Mouse (Mus musculus): ENCODE results near the gene Fam53b. TPM values are rescaled to one million over a fixed set of nuclear protein-coding genes. Genes with fewer than 3 reads are reported as not detected.

The Fam53b gene
- polyA plus RNA-seq, 1 experiment from 2014 or later = 14.7 TPM

- no peak for ATAC-seq
- no peaks in the 10 kb centered on the region for H3K4me1 ChIP-seq (ENCODE audit: control insufficient read depth, insufficient read depth, low read depth, low read length)
- H3K4me3 ChIP-seq (ENCODE audit: low read length) = no peak overlapping the region
- WGBS = 79% methylated on average over 5 of the region's 5 CpGs
- H3K9me3 ChIP-seq (ENCODE audit: control insufficient read depth, low read length) = no peaks in the 10 kb centered on the region
- no peak overlapping the region for H3K27ac ChIP-seq (ENCODE audit: low read depth, low read length)
- no peaks in the 10 kb centered on the region for H3K27me3 ChIP-seq (replicated peaks; ENCODE audit: control insufficient read depth, insufficient read depth, low read length)
- H3K36me3 ChIP-seq (ENCODE audit: control insufficient read depth, insufficient read depth, low read length) = no peaks in the 10 kb centered on the region
- H3K4me2 ChIP-seq (ENCODE audit: low read length) = no peak overlapping the region
- no peak overlapping the region for H3K9ac ChIP-seq (ENCODE audit: low read depth, low read length)
Measured at GRCm38 (mm10) chr7:132702492-132703070, 111.1 kb downstream of the Fam53b start.

GRCm38 (mm10) chr7:132702024-132702423 is 111.7 kb downstream of the Fam53b start:
- no peak overlapping the region for H3K9ac ChIP-seq (ENCODE audit: low read depth, low read length)
- no peak overlapping the region for H3K4me2 ChIP-seq (ENCODE audit: low read length)
- no peaks in the 10 kb centered on the region for H3K36me3 ChIP-seq (ENCODE audit: control insufficient read depth, insufficient read depth, low read length)
- no peak overlapping the region for H3K4me3 ChIP-seq (ENCODE audit: low read length)
- no peak overlapping the region for H3K27ac ChIP-seq (ENCODE audit: low read depth, low read length)
- WGBS = 86% methylated on average over 3 of the region's 3 CpGs
- no peak for ATAC-seq
- no peaks in the 10 kb centered on the region for H3K4me1 ChIP-seq (ENCODE audit: control insufficient read depth, insufficient read depth, low read depth, low read length)
- no peaks in the 10 kb centered on the region for H3K27me3 ChIP-seq (replicated peaks; ENCODE audit: control insufficient read depth, insufficient read depth, low read length)
- H3K9me3 ChIP-seq (ENCODE audit: control insufficient read depth, low read length) = no peaks in the 10 kb centered on the region

GRCm38 (mm10) chr7:132701412-132701811 is 112.3 kb downstream of the Fam53b start:
- Histone ChIP-seq H3K9ac (ENCODE audit: low read depth, low read length) (no peak overlapping the region), H3K27ac (ENCODE audit: low read depth, low read length) (no peak overlapping the region), H3K36me3 (ENCODE audit: control insufficient read depth, insufficient read depth, low read length) (no peaks in the 10 kb centered on the region), H3K4me1 (ENCODE audit: control insufficient read depth, insufficient read depth, low read depth, low read length) (no peaks in the 10 kb centered on the region), H3K4me3 (ENCODE audit: low read length) (no peak overlapping the region), H3K9me3 (ENCODE audit: control insufficient read depth, low read length) (no peaks in the 10 kb centered on the region), H3K4me2 (ENCODE audit: low read length) (no peak overlapping the region), H3K27me3 (replicated peaks; ENCODE audit: control insufficient read depth, insufficient read depth, low read length) (no peaks in the 10 kb centered on the region)
- no peak for ATAC-seq
- 83% methylated on average over 3 of the region's 3 CpGs for WGBS

GRCm38 (mm10) chr7:132700107-132700506 is 113.6 kb downstream of the Fam53b start:
- Histone ChIP-seq H3K9me3 (ENCODE audit: control insufficient read depth, low read length) (no peaks in the 10 kb centered on the region), H3K9ac (ENCODE audit: low read depth, low read length) (no peak overlapping the region), H3K4me1 (ENCODE audit: control insufficient read depth, insufficient read depth, low read depth, low read length) (no peaks in the 10 kb centered on the region), H3K27ac (ENCODE audit: low read depth, low read length) (no peak overlapping the region), H3K36me3 (ENCODE audit: control insufficient read depth, insufficient read depth, low read length) (no peaks in the 10 kb centered on the region), H3K4me2 (ENCODE audit: low read length) (no peak overlapping the region), H3K4me3 (ENCODE audit: low read length) (no peak overlapping the region), H3K27me3 (replicated peaks; ENCODE audit: control insufficient read depth, insufficient read depth, low read length) (no peaks in the 10 kb centered on the region)
- ATAC-seq = no peak
- WGBS = 84% methylated on average over 4 of the region's 4 CpGs

- no peak overlapping the region for H3K4me2 ChIP-seq (ENCODE audit: low read length)
- ATAC-seq = no peak
Measured at GRCm38 (mm10) chr7:132699639-132700038, 114.0 kb downstream of the Fam53b start.

GRCm38 (mm10) chr7:132699165-132699564 is 114.5 kb downstream of the Fam53b start:
- ATAC-seq = no peak
- WGBS = 76% methylated on average over 4 of the region's 4 CpGs

More at GRCm38 (mm10) chr7:132699639-132700038, 114.0 kb downstream of the Fam53b start:
- H3K27ac ChIP-seq (ENCODE audit: low read depth, low read length) = no peak overlapping the region
- no peaks in the 10 kb centered on the region for H3K36me3 ChIP-seq (ENCODE audit: control insufficient read depth, insufficient read depth, low read length)
- H3K9ac ChIP-seq (ENCODE audit: low read depth, low read length) = no peak overlapping the region
- H3K9me3 ChIP-seq (ENCODE audit: control insufficient read depth, low read length) = no peaks in the 10 kb centered on the region
- no peaks in the 10 kb centered on the region for H3K27me3 ChIP-seq (replicated peaks; ENCODE audit: control insufficient read depth, insufficient read depth, low read length)
- H3K4me3 ChIP-seq (ENCODE audit: low read length) = no peak overlapping the region
- H3K4me1 ChIP-seq (ENCODE audit: control insufficient read depth, insufficient read depth, low read depth, low read length) = no peaks in the 10 kb centered on the region

GRCm38 (mm10) chr7:132698737-132699136 is 114.9 kb downstream of the Fam53b start:
- Histone ChIP-seq H3K27me3 (replicated peaks; ENCODE audit: control insufficient read depth, insufficient read depth, low read length) (no peaks in the 10 kb centered on the region), H3K4me1 (ENCODE audit: control insufficient read depth, insufficient read depth, low read depth, low read length) (no peaks in the 10 kb centered on the region), H3K4me3 (ENCODE audit: low read length) (no peak overlapping the region), H3K36me3 (ENCODE audit: control insufficient read depth, insufficient read depth, low read length) (no peaks in the 10 kb centered on the region), H3K9ac (ENCODE audit: low read depth, low read length) (no peak overlapping the region), H3K27ac (ENCODE audit: low read depth, low read length) (no peak overlapping the region), H3K4me2 (ENCODE audit: low read length) (no peak overlapping the region), H3K9me3 (ENCODE audit: control insufficient read depth, low read length) (no peaks in the 10 kb centered on the region)
- ATAC-seq = no peak
- WGBS = 88% methylated on average over 4 of the region's 4 CpGs

More at GRCm38 (mm10) chr7:132699165-132699564, 114.5 kb downstream of the Fam53b start:
- Histone ChIP-seq H3K27me3 (replicated peaks; ENCODE audit: control insufficient read depth, insufficient read depth, low read length) (no peaks in the 10 kb centered on the region), H3K9ac (ENCODE audit: low read depth, low read length) (no peak overlapping the region), H3K4me3 (ENCODE audit: low read length) (no peak overlapping the region), H3K9me3 (ENCODE audit: control insufficient read depth, low read length) (no peaks in the 10 kb centered on the region), H3K27ac (ENCODE audit: low read depth, low read length) (no peak overlapping the region), H3K36me3 (ENCODE audit: control insufficient read depth, insufficient read depth, low read length) (no peaks in the 10 kb centered on the region), H3K4me1 (ENCODE audit: control insufficient read depth, insufficient read depth, low read depth, low read length) (no peaks in the 10 kb centered on the region), H3K4me2 (ENCODE audit: low read length) (no peak overlapping the region)

GRCm38 (mm10) chr7:132697258-132697796 is 116.4 kb downstream of the Fam53b start:
- no peak overlapping the region for H3K27ac ChIP-seq (ENCODE audit: low read depth, low read length)
- no peak overlapping the region for H3K4me2 ChIP-seq (ENCODE audit: low read length)
- H3K4me3 ChIP-seq (ENCODE audit: low read length) = no peak overlapping the region
- H3K9ac ChIP-seq (ENCODE audit: low read depth, low read length) = no peak overlapping the region
- 70% methylated on average over 8 of the region's 8 CpGs for WGBS
- no peaks in the 10 kb centered on the region for H3K4me1 ChIP-seq (ENCODE audit: control insufficient read depth, insufficient read depth, low read depth, low read length)
- no peak for ATAC-seq
- no peaks in the 10 kb centered on the region for H3K9me3 ChIP-seq (ENCODE audit: control insufficient read depth, low read length)
- H3K27me3 ChIP-seq (replicated peaks; ENCODE audit: control insufficient read depth, insufficient read depth, low read length) = no peaks in the 10 kb centered on the region
- H3K36me3 ChIP-seq (ENCODE audit: control insufficient read depth, insufficient read depth, low read length) = no peaks in the 10 kb centered on the region

- no peaks in the 10 kb centered on the region for H3K36me3 ChIP-seq (ENCODE audit: control insufficient read depth, insufficient read depth, low read length)
- H3K4me1 ChIP-seq (ENCODE audit: control insufficient read depth, insufficient read depth, low read depth, low read length) = peaks cover under 1% of the 10 kb centered on the region; the same call in 1 of the 2 replicates
- H3K27ac ChIP-seq (ENCODE audit: low read depth, low read length) = no peak overlapping the region
- H3K4me3 ChIP-seq (ENCODE audit: low read length) = no peak overlapping the region
- no peaks in the 10 kb centered on the region for H3K9me3 ChIP-seq (ENCODE audit: control insufficient read depth, low read length)
- no peaks in the 10 kb centered on the region for H3K27me3 ChIP-seq (replicated peaks; ENCODE audit: control insufficient read depth, insufficient read depth, low read length)
- H3K4me2 ChIP-seq (ENCODE audit: low read length) = no peak overlapping the region
- ATAC-seq = no peak
- H3K9ac ChIP-seq (ENCODE audit: low read depth, low read length) = no peak overlapping the region
- 92% methylated on average over 2 of the region's 2 CpGs for WGBS
Measured at GRCm38 (mm10) chr7:132693561-132693960, 120.1 kb downstream of the Fam53b start.

Data from hindbrain, embryonic 16.5 days (tissue).